Mouse (Mus musculus): ENCODE measurements around the gene Olfr149. TPM values are rescaled to one million over a fixed set of nuclear protein-coding genes. Genes with fewer than 3 reads are reported as not detected.
"Not testable (repeated sequence)": the region's sequence is repeated elsewhere in the genome, so short reads cannot be mapped to it uniquely, and the experiment has no call there.

Olfr149 gene
- not detected for total RNA-seq (2021)
- long read RNA-seq, result 0 reads

- no peak for DNase-seq (ENCODE audit: low spot score in 2 of 2)
Measured at GRCm38 (mm10) chr9:39707017-39707416, at the start of gene Olfr149. Gene Olfr149 (minus strand): TSS chr9:39707117.

GRCm38 (mm10) chr9:39746428-39746827 is 39.5 kb upstream of the Olfr149 start:
- DNase-seq (ENCODE audit: low spot score in 2 of 2), result no peak

GRCm38 (mm10) chr9:39745949-39746348 is 39.0 kb upstream of the Olfr149 start, which contains the start of gene Olfr967:
Gene Olfr967 (plus strand): TSS chr9:39746249.
- no peak for DNase-seq (ENCODE audit: low spot score in 2 of 2)

GRCm38 (mm10) chr9:39740741-39741140 is 33.8 kb upstream of the Olfr149 start:
- no peak for DNase-seq (ENCODE audit: low spot score in 2 of 2)

- DNase-seq (ENCODE audit: low spot score in 2 of 2), result no peak
Measured at GRCm38 (mm10) chr9:39730678-39731077, 23.8 kb upstream of the Olfr149 start, which contains the start of gene Olfr150. Gene Olfr150 (plus strand): TSS chr9:39730978.

GRCm38 (mm10) chr9:39711053-39711452 is 4.1 kb upstream of the Olfr149 start, which contains the start of gene Olfr965:
Gene Olfr965 (plus strand): TSS chr9:39711353.
- no peak for DNase-seq (ENCODE audit: low spot score in 2 of 2)

- DNase-seq (ENCODE audit: low spot score in 2 of 2), result no peak
Measured at GRCm38 (mm10) chr9:39708958-39709357, 2.0 kb upstream of the Olfr149 start.

GRCm38 (mm10) chr9:39701123-39701522 is 5.8 kb downstream of the Olfr149 start:
- DNase-seq (ENCODE audit: low spot score in 2 of 2), result not testable (repeated sequence)

GRCm38 (mm10) chr9:39679280-39679679 is 27.6 kb downstream of the Olfr149 start:
- DNase-seq (ENCODE audit: low spot score in 2 of 2), result no peak

- DNase-seq (ENCODE audit: low spot score in 2 of 2), result no peak
Measured at GRCm38 (mm10) chr9:39678557-39678956, 28.4 kb downstream of the Olfr149 start.

GRCm38 (mm10) chr9:39674820-39675219 is 32.1 kb downstream of the Olfr149 start:
- no peak for DNase-seq (ENCODE audit: low spot score in 2 of 2)

- DNase-seq (ENCODE audit: low spot score in 2 of 2), result no peak
Measured at GRCm38 (mm10) chr9:39669723-39670122, 37.2 kb downstream of the Olfr149 start.

GRCm38 (mm10) chr9:39666905-39667304 is 40.0 kb downstream of the Olfr149 start, which contains the start of gene Olfr963:
Gene Olfr963 (plus strand): TSS chr9:39667205.
- DNase-seq (ENCODE audit: low spot score in 2 of 2), result no peak

- no peak for DNase-seq (ENCODE audit: low spot score in 2 of 2)
Measured at GRCm38 (mm10) chr9:39654756-39655396, 52.0 kb downstream of the Olfr149 start.

Other genes with a start within 250 kb of the Olfr149 start
- not detected for gene Olfr955, start 235.2 kb downstream of the Olfr149 start, total RNA-seq (2021)
- not detected for gene Olfr44, start 213.1 kb downstream of the Olfr149 start, total RNA-seq (2021)
- gene Olfr957, start 191.3 kb downstream of the Olfr149 start, total RNA-seq (2021), result not detected
- gene Olfr958, start 153.1 kb downstream of the Olfr149 start, total RNA-seq (2021), result not detected
- gene Olfr959, start 131.5 kb downstream of the Olfr149 start, total RNA-seq (2021), result not detected
- gene AW551984, start 102.7 kb downstream of the Olfr149 start, total RNA-seq (2021), result 10 to 100 TPM; 28.2 to 34.9 TPM
- gene Olfr148, start 96.5 kb downstream of the Olfr149 start, total RNA-seq (2021), result not detected
- gene Olfr960, start 85.7 kb downstream of the Olfr149 start, total RNA-seq (2021), result not detected
- gene Olfr961, start 62.0 kb downstream of the Olfr149 start, total RNA-seq (2021), result not detected
- not detected for gene Olfr963, start 39.9 kb downstream of the Olfr149 start, total RNA-seq (2021)
- not detected for gene Olfr965, start 4.2 kb upstream of the Olfr149 start, total RNA-seq (2021)
- not detected for gene Olfr150, start 23.9 kb upstream of the Olfr149 start, total RNA-seq (2021)
- not detected for gene Olfr967, start 39.1 kb upstream of the Olfr149 start, total RNA-seq (2021)
- not detected for gene Olfr968, start 76.1 kb upstream of the Olfr149 start, total RNA-seq (2021)
- gene Olfr969, start 83.8 kb upstream of the Olfr149 start, total RNA-seq (2021), result not detected
- gene Olfr970, start 101.7 kb upstream of the Olfr149 start, total RNA-seq (2021), result not detected
- not detected for gene Olfr971, start 129.8 kb upstream of the Olfr149 start, total RNA-seq (2021)
- not detected for gene Olfr972, start 159.3 kb upstream of the Olfr149 start, total RNA-seq (2021)
- gene Olfr229, start 200.2 kb upstream of the Olfr149 start, total RNA-seq (2021), result not detected
- not detected for gene Olfr974, start 230.4 kb upstream of the Olfr149 start, total RNA-seq (2021)
- not detected for gene Olfr975, start 244.9 kb upstream of the Olfr149 start, total RNA-seq (2021)